ENCODE assay signal across 23 mouse cellular contexts in genomic region chr2:68257571-68257970, GRCm38 (mm10).
DNase-seq lines count a peak whose midpoint lies in the region; ATAC-seq and TF ChIP-seq lines count a peak whose summit lies in the region.
"Had no signal": no experiment of that assay in that cellular context is flagged by ENCODE, and none has a peak within 500 bp of the region (broad histone marks: within the 10 kb centered on the region; RNA-seq: fewer than 3 reads in every experiment).

No protein-coding gene starts in this region.

- no peaks in the 10 kb centered on the region for H3K9me3 ChIP-seq in forebrain, postnatal 0 days (ENCODE audit: low read length)
- H3K9me3 ChIP-seq in forebrain, embryonic 14.5 days (replicated peaks; ENCODE audit: control insufficient read depth, low read length) = no peaks in the 10 kb centered on the region
- H3K9me3 ChIP-seq in midbrain, postnatal 0 days (ENCODE audit: low read length) = no peaks in the 10 kb centered on the region
- H3K9me3 ChIP-seq: embryonic facial prominence, embryonic 15.5 days; forebrain, embryonic 10.5 days; hindbrain, embryonic 12.5 days; limb, embryonic 13.5 days had no signal

- peak; percentile 20 for ATAC-seq in forebrain, postnatal 0 days
- ATAC-seq in forebrain, embryonic 14.5 days = no peak
- no peak for ATAC-seq in midbrain, postnatal 0 days (ENCODE audit: low FRiP score)
- ATAC-seq: CD4-positive, CD25-positive, alpha-beta regulatory T cell, adult 4 months; lung, postnatal 0 days; Patski had no signal

- no peak overlapping the region for H3K4me2 ChIP-seq in forebrain, postnatal 0 days (ENCODE audit: low read depth)
- no peak overlapping the region for H3K4me2 ChIP-seq in forebrain, embryonic 14.5 days (ENCODE audit: low read length)
- no peak overlapping the region for H3K4me2 ChIP-seq in midbrain, postnatal 0 days (ENCODE audit: low read depth, low read length, poor library complexity, severe bottlenecking)
- H3K4me2 ChIP-seq: embryonic facial prominence, embryonic 15.5 days; hindbrain, embryonic 12.5 days; limb, embryonic 13.5 days had no signal

- no peaks in the 10 kb centered on the region for H3K36me3 ChIP-seq in forebrain, postnatal 0 days (ENCODE audit: insufficient read depth)
- H3K36me3 ChIP-seq in forebrain, embryonic 14.5 days (ENCODE audit: control insufficient read depth, insufficient read depth, low read length) = 0 out of 2 replicates have a peak, but pooled peaks cover 4% of the 10 kb centered on the region
- H3K36me3 ChIP-seq in midbrain, postnatal 0 days (ENCODE audit: insufficient read depth, low read length) = no peaks in the 10 kb centered on the region
- H3K36me3 ChIP-seq: embryonic facial prominence, embryonic 15.5 days; hindbrain, embryonic 12.5 days had no signal

- TF ChIP-seq CTCF in forebrain, postnatal 0 days (IDR thresholded peaks at IDR 0.05; ENCODE audit: low read depth) = no peak
- no peak for TF ChIP-seq CTCF in left cerebral cortex, adult 2 months (IDR thresholded peaks at IDR 0.05)
- TF ChIP-seq CTCF in brain, embryonic 14.5 days (IDR thresholded peaks at IDR 0.05; ENCODE audit: borderline replicate concordance, extremely low read depth, insufficient read depth, insufficient read length) = no peak
- TF ChIP-seq CTCF in midbrain, postnatal 0 days (IDR thresholded peaks at IDR 0.05) = no peak
- TF ChIP-seq CTCF in cerebellum, adult 2 months (IDR thresholded peaks at IDR 0.05; ENCODE audit: borderline replicate concordance, insufficient read depth, low read depth, low read length) = no peak

- no peak overlapping the region for H3K4me3 ChIP-seq in forebrain, postnatal 0 days (ENCODE audit: low read depth, low read length)
- no peak overlapping the region for H3K4me3 ChIP-seq in forebrain, embryonic 14.5 days (ENCODE audit: low read depth, low read length)
- H3K4me3 ChIP-seq in left cerebral cortex, adult 2 months = no peak overlapping the region
- H3K4me3 ChIP-seq in midbrain, postnatal 0 days (ENCODE audit: low read depth, low read length) = no peak overlapping the region
- H3K4me3 ChIP-seq in cerebellum, adult 2 months (replicated peaks; ENCODE audit: insufficient read depth, low read depth, low read length) = no peak overlapping the region
- H3K4me3 ChIP-seq: embryonic facial prominence, embryonic 15.5 days; forebrain, embryonic 10.5 days; hindbrain, embryonic 12.5 days; limb, embryonic 13.5 days had no signal

- 60% methylated on average over 6 of the region's 6 CpGs for WGBS in forebrain, postnatal 0 days
- 58% methylated on average over 6 of the region's 6 CpGs for WGBS in forebrain, embryonic 14.5 days
- WGBS in midbrain, postnatal 0 days = 44% methylated on average over 6 of the region's 6 CpGs
- WGBS in cerebellum, adult 2 months = 89% methylated on average over 6 of the region's 6 CpGs

- intact Hi-C loops in left cerebral cortex, adult 2 months (cut with DNase I) = loop anchor here (2.0 kb wide), 1 partner anchor 47 kb away; no protein-coding TSS in a partner anchor
- intact Hi-C loops in left cerebral cortex, postnatal 4 days (cut with DNase I) = no loop called here

- H3K9ac ChIP-seq in forebrain, postnatal 0 days = no peak overlapping the region
- H3K9ac ChIP-seq in forebrain, embryonic 14.5 days (ENCODE audit: low read length) = no peak overlapping the region
- H3K9ac ChIP-seq in midbrain, postnatal 0 days (replicated peaks; ENCODE audit: low read length, poor library complexity, severe bottlenecking) = no peak overlapping the region
- H3K9ac ChIP-seq: embryonic facial prominence, embryonic 15.5 days; hindbrain, embryonic 12.5 days; limb, embryonic 13.5 days; liver, embryonic 14.5 days had no signal

- TF ChIP-seq POLR2A in brain, embryonic 14.5 days (IDR thresholded peaks at IDR 0.05; ENCODE audit: borderline replicate concordance, extremely low read depth, insufficient read depth, insufficient read length, poor library complexity, severe bottlenecking) = no peak
- no peak for TF ChIP-seq POLR2A in cerebellum, adult 2 months (IDR thresholded peaks at IDR 0.05; ENCODE audit: borderline replicate concordance, insufficient read depth, low read length)

- no peak for DNase-seq in forebrain, postnatal 0 days
- no peak for DNase-seq in forebrain, embryonic 14.5 days (ENCODE audit: low spot score)
- DNase-seq in left cerebral cortex, adult 2 months (ENCODE audit: extremely low spot score in 1 of 2, low spot score in 2 of 2) = no peak
- DNase-seq in left cerebral cortex, postnatal 4 days = no peak
- DNase-seq in brain, embryonic 14.5 days (ENCODE audit: low read depth) = peak; percentile 42
- no peak for DNase-seq in midbrain, postnatal 0 days (ENCODE audit: low spot score)
- no peak for DNase-seq in kidney, postnatal 10 days
- no peak for DNase-seq in cerebellum, adult 2 months
- DNase-seq: adrenal gland, postnatal 10 days; cerebellum, adult 11 months; cerebellum, postnatal 25 days; gastrocnemius, postnatal 36 days; right cerebral cortex, postnatal 4 days; thymus, postnatal 25 days had no signal

- H3K27me3 ChIP-seq in forebrain, postnatal 0 days (ENCODE audit: insufficient read depth, low read length) = no peaks in the 10 kb centered on the region
- H3K27me3 ChIP-seq in forebrain, embryonic 14.5 days (replicated peaks; ENCODE audit: control insufficient read depth, insufficient read depth, low read length) = no peaks in the 10 kb centered on the region
- no peaks in the 10 kb centered on the region for H3K27me3 ChIP-seq in midbrain, postnatal 0 days (ENCODE audit: insufficient read depth, low read length)
- H3K27me3 ChIP-seq in cerebellum, adult 2 months (ENCODE audit: control insufficient read depth, insufficient read depth, low read length) = no peaks in the 10 kb centered on the region
- H3K27me3 ChIP-seq: embryonic facial prominence, embryonic 15.5 days; hindbrain, embryonic 12.5 days; limb, embryonic 13.5 days; Patski had no signal

- no peak overlapping the region for H3K27ac ChIP-seq in forebrain, postnatal 0 days (ENCODE audit: low read depth, low read length)
- no peak overlapping the region for H3K27ac ChIP-seq in forebrain, embryonic 14.5 days (ENCODE audit: low read depth, low read length)
- H3K27ac ChIP-seq in left cerebral cortex, adult 2 months = peak overlapping the region; percentile 86
- H3K27ac ChIP-seq in midbrain, postnatal 0 days (ENCODE audit: low read depth, low read length) = peak overlapping the region; percentile 26; the same call in 1 of the 2 replicates
- no peak overlapping the region for H3K27ac ChIP-seq in cerebellum, adult 2 months (ENCODE audit: insufficient read depth, low read length)
- H3K27ac ChIP-seq: embryonic facial prominence, embryonic 15.5 days; forebrain, embryonic 10.5 days; hindbrain, embryonic 12.5 days; kidney, postnatal 0 days; limb, embryonic 13.5 days; liver, embryonic 14.5 days had no signal

- no peaks in the 10 kb centered on the region for H3K4me1 ChIP-seq in forebrain, postnatal 0 days (ENCODE audit: insufficient read depth)
- no peaks in the 10 kb centered on the region for H3K4me1 ChIP-seq in forebrain, embryonic 14.5 days (ENCODE audit: control insufficient read depth, insufficient read depth, low read length)
- no peaks in the 10 kb centered on the region for H3K4me1 ChIP-seq in midbrain, postnatal 0 days (ENCODE audit: insufficient read depth, low read length)
- no peaks in the 10 kb centered on the region for H3K4me1 ChIP-seq in cerebellum, adult 2 months (ENCODE audit: control insufficient read depth, insufficient read depth, low read length)
- H3K4me1 ChIP-seq: embryonic facial prominence, embryonic 15.5 days; hindbrain, embryonic 12.5 days; limb, embryonic 13.5 days had no signal

Comparison
In these comparisons a context has a peak if more than half of its experiments do, and no peak if none do; other contexts are left out.
1. H3K27ac ChIP-seq: peak in left cerebral cortex, adult 2 months (single experiment) and midbrain, postnatal 0 days (single experiment); none in forebrain, postnatal 0 days (single experiment), forebrain, embryonic 14.5 days (single experiment) and cerebellum, adult 2 months (single experiment).